ENCODE assay signal across 9 mouse cellular contexts in genomic region chr14:76912301-76913001, GRCm38 (mm10).
DNase-seq lines count a peak whose midpoint lies in the region; ATAC-seq and TF ChIP-seq lines count a peak whose summit lies in the region.
"Had no signal": no experiment of that assay in that cellular context is flagged by ENCODE, and none has a peak within 500 bp of the region (broad histone marks: within the 10 kb centered on the region; RNA-seq: fewer than 3 reads in every experiment).

No protein-coding gene starts in this region.

- DNase-seq in heart, adult 11 months: peak; percentile 95
- no peak for DNase-seq in heart, postnatal 4 days
- no peak for DNase-seq in Patski (ENCODE audit: low read depth, low spot score)
- peak; percentile 52 to 69 for DNase-seq in kidney, postnatal 4 days
- no peak for DNase-seq in right cerebral cortex, adult 18-20 months
- DNase-seq in spleen, postnatal 14 days (ENCODE audit: low spot score in 2 of 2): no peak
- DNase-seq in thymus, adult 18-20 months: no peak
- DNase-seq: left cerebral cortex, postnatal 4 days had no signal

- no peaks in the 10 kb centered on the region for H3K9me3 ChIP-seq in heart, embryonic 12.5 days (replicated peaks)

- H3K4me1 ChIP-seq in heart, embryonic 12.5 days (replicated peaks): peaks cover 20% of the 10 kb centered on the region

- peak overlapping the region; percentile 58 for H3K27ac ChIP-seq in heart, embryonic 12.5 days (ENCODE audit: poor library complexity, severe bottlenecking)

- ATAC-seq in Patski: peak; percentile 90
- ATAC-seq in heart, embryonic 12.5 days (ENCODE audit: insufficient number of reproducible peaks, low FRiP score): peak; percentile 82

- no peak for TF ChIP-seq CTCF in Patski (IDR thresholded peaks at IDR 0.05)

- H3K27me3 ChIP-seq in Patski: no peaks in the 10 kb centered on the region
- no peaks in the 10 kb centered on the region for H3K27me3 ChIP-seq in heart, embryonic 12.5 days (replicated peaks)

- in situ Hi-C loops in Patski (cut with MboI; ENCODE audit: low pct_unique_long_range_greater_than_20kb): no loop called here

- WGBS in heart, embryonic 12.5 days: 28% methylated on average over 8 of the region's 8 CpGs

- H3K4me3 ChIP-seq in heart, embryonic 12.5 days: no peak overlapping the region

- CTCF ChIA-PET in Patski (lab: Charles Lee): interaction anchor here (1.2 kb wide), 1 partner anchor 36 kb away, joined by 3 read pairs; no protein-coding TSS in a partner anchor

- no peak overlapping the region for H3K4me2 ChIP-seq in heart, embryonic 12.5 days

- no peaks in the 10 kb centered on the region for H3K36me3 ChIP-seq in heart, embryonic 12.5 days

- no peak overlapping the region for H3K9ac ChIP-seq in heart, embryonic 12.5 days

- POLR2A ChIA-PET in Patski (lab: Charles Lee): interaction anchor here (0.7 to 5.5 kb wide), 6 partner anchors 10 to 585 kb away, joined by 3 to 17 read pairs (median 3); no protein-coding TSS in a partner anchor

Comparison
In these comparisons a context has a peak if more than half of its experiments do, and no peak if none do; other contexts are left out.
1. DNase-seq: peak in heart, adult 11 months (single experiment) and kidney, postnatal 4 days (2 of 2); none in heart, postnatal 4 days (single experiment), Patski (single experiment), right cerebral cortex, adult 18-20 months (single experiment), spleen, postnatal 14 days (0 of 2) and thymus, adult 18-20 months (0 of 2).